Mouse (Mus musculus) forebrain, postnatal 0 days (tissue): ENCODE results near the gene Sirt5. TPM values are rescaled to one million over a fixed set of nuclear protein-coding genes. Genes with fewer than 3 reads are reported as not detected.

ENCODE experiments used
- ATAC-seq: fragments of 200-750 bp; cut with Nextera tagmentation; 2 replicates; pipeline ENCODE4 v1.8.0; 2017; ENCODE audit warnings: mild to moderate bottlenecking, moderate library complexity
- DNase-seq: peaks from one replicate; pipeline ENCODE4 v3.0.0-alpha.2; 2015
- H3K27ac ChIP-seq: fragments of 300-500 bp; sonication (generic); 2 replicates; pipeline ENCODE4 v1.5.1; 2014; ENCODE audit warnings: low read depth, mild to moderate bottlenecking, antibody characterized with exemption, low read length, moderate library complexity, mixed read lengths
- H3K27me3 ChIP-seq: fragments of 300-500 bp; sonication (generic); 2 replicates; pipeline ENCODE4 v1.6.1; 2014; ENCODE audit warnings: mild to moderate bottlenecking, low read length, mixed read lengths; ENCODE audit not compliant: insufficient read depth
- H3K36me3 ChIP-seq: fragments of 300-500 bp; sonication (generic); 2 replicates; pipeline ENCODE4 v1.6.1; 2014; ENCODE audit warnings: mild to moderate bottlenecking, moderate library complexity; ENCODE audit not compliant: insufficient read depth
- H3K4me1 ChIP-seq: fragments of 300-500 bp; sonication (generic); 2 replicates; pipeline ENCODE4 v1.6.1; 2014; ENCODE audit warnings: antibody characterized with exemption; ENCODE audit not compliant: insufficient read depth
- H3K4me2 ChIP-seq: fragments of 300-500 bp; sonication (generic); 2 replicates; pipeline ENCODE4 v1.6.1; 2014; ENCODE audit warnings: low read depth, mild to moderate bottlenecking, moderate library complexity
- H3K4me3 ChIP-seq: fragments of 300-500 bp; sonication (generic); 2 replicates; pipeline ENCODE4 v1.5.1; 2014; ENCODE audit warnings: low read depth, low read length, mixed read lengths
- H3K9ac ChIP-seq: fragments of 300-500 bp; sonication (generic); 2 replicates; pipeline ENCODE4 v1.6.1; 2014; ENCODE audit warnings: mild to moderate bottlenecking
- H3K9me3 ChIP-seq: fragments of 300-500 bp; sonication (generic); 2 replicates; pipeline ENCODE4 v1.6.1; 2016; ENCODE audit warnings: low read length
- CTCF ChIP-seq: sonication (generic); IDR thresholded peaks from 2 replicates; pipeline ENCODE4 v1.5.1; 2016; ENCODE audit warnings: antibody characterized with exemption, control low read depth, low read depth
- WGBS: fragments of 180-500 bp; shearing (Covaris S2); extraction: QIAGEN DNeasy Blood & Tissue Kit; methylation state at CpG from one replicate; pipeline ENCODE4 v1.1.7; 2014; 5-methylcytosine and 5-hydroxymethylcytosine counted together
- polyA plus RNA-seq: library from polyadenylated mRNA; unstranded; fragments of >200 nt; fragmentation: Nextera tagmentation; extraction: Ambion mirVana; gene quantifications from 2 replicates; pipeline ENCODE4 v1.2.1, GENCODE M21; 2015
- total RNA-seq: library from RNA; depleted of rRNA; stranded (reverse); fragments of >200 nt; gene quantifications from 2 replicates; pipeline ENCODE4 v1.2.3, GENCODE M21; 2014; rRNA removed

The Sirt5 gene
- total RNA-seq (22.7 and 22.8 TPM in 2 replicates), polyA plus RNA-seq (26.8 and 29.0 TPM in 2 replicates)

DNA sequence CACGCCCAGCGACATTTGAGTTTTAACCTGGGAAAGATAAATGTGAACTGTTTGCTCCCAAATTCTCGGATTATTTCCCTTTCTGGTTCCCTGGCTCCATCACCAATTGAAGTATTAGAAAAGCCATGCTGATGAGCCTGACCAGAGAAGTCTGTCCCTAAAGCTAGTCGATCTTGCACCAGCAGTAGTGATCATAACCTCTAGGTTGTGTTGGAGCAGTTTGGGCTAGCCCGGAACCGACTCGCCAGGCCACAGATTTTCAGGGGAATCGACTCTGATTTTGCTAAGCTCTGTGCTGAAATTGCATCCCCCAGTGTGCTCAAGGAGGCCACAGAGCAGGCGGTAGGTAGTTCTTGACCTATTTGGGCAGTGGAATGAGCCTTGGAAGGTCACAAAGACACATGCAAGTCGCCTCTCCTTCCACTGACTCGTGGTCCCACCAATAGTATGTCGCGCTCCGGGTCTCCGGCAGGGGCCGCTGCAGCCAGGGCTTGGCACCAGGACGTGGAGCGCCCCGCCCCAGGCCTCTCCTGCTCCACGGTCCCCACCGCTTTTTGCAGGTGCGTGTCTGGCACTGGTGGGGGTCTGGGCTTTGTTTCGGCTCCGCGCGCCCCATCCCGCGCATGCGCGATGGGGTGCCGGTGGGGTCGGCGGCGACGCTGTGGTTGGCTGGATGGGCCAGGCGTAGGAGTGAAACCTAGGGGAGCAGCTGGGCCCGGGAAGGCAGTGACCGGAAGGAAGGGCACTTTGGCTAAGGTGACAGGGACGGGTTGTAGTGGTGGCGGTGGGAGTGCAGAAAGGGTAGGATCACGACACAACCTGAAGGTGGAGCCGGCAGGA is at the start of gene Sirt5:
Sirt5 (plus strand) TSS at position 512 of the 840 bp plus-strand sequence.
- Histone ChIP-seq H3K9ac (peak within 1 kb of the TSS; percentile 76), H3K4me2 (peak within 1 kb of the TSS; percentile 84), H3K9me3 (no peaks in the 10 kb centered on the region), H3K4me3 (peak within 1 kb of the TSS; percentile 65), H3K36me3 (no peaks in the 10 kb centered on the region), H3K4me1 (peaks cover 6% of the 10 kb centered on the region), H3K27ac (peak within 1 kb of the TSS; percentile 77), H3K27me3 (no peaks in the 10 kb centered on the region)
- ATAC-seq (peak; percentile 98), DNase-seq (peak; percentile 93)
- 18% methylated on average over 42 of the region's 42 CpGs for WGBS
- TF ChIP-seq CTCF: peak; percentile 86

DNA sequence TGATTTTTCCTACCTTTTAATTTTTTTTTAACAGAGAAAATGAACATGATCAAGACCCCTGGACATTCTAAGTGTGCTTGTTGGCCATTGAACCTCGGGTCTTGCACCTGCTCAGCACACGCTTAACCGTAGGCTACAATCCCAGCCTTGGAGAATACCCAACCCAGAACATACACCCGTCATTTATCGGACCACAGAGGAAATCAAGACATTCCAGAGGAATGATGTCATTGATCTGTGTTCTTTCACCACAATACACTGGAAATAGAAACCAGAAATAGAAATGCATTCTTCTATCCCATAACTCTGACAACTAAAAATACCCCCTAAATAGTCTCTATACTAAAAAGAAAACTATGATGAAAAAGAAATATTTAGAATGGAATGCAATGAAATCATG is 47.9 kb upstream of the Sirt5 start:
- WGBS: 51% methylated on average over 5 of the region's 5 CpGs
- H3K4me1 ChIP-seq: no peaks in the 10 kb centered on the region
- no peak for ATAC-seq

DNA sequence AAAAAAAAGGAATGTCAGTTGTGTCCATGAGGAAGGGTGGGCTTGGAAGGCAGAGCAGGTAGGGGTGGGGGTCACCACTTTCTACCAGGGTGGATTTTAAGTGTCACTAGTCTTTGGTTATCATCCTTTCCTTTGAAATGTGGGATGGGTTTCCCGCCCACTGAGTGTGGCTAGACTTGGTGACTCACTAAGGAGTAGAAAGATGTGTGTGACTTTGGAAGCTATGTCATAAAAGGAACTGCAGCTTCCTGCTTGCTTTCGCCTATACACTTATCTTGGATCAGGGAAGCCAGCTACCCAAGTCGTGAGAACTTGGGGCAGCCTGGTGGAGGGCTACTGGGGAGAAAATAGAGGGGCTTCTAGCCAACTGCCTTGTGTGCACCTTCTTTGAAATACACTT is 45.9 kb upstream of the Sirt5 start:
- Histone ChIP-seq H3K36me3 (no peaks in the 10 kb centered on the region), H3K27me3 (no peaks in the 10 kb centered on the region), H3K4me3 (no peak overlapping the region), H3K9me3 (no peaks in the 10 kb centered on the region), H3K4me2 (no peak overlapping the region), H3K27ac (no peak overlapping the region), H3K4me1 (no peaks in the 10 kb centered on the region), H3K9ac (no peak overlapping the region)
- DNase-seq: no peak
- no peak for TF ChIP-seq CTCF
- WGBS: 88% methylated on average over 3 of the region's 3 CpGs
- ATAC-seq: no peak

More for the DNA sequence above, 47.9 kb upstream of the Sirt5 start:
- Histone ChIP-seq H3K4me2 (no peak overlapping the region), H3K4me3 (no peak overlapping the region), H3K27ac (no peak overlapping the region), H3K9ac (no peak overlapping the region), H3K9me3 (no peaks in the 10 kb centered on the region), H3K36me3 (no peaks in the 10 kb centered on the region), H3K27me3 (no peaks in the 10 kb centered on the region)
- no peak for DNase-seq
- no peak for TF ChIP-seq CTCF

- H3K9ac ChIP-seq: no peak overlapping the region
- H3K27ac ChIP-seq: no peak overlapping the region
- peak; percentile 6; the same call in 1 of the 2 replicates for TF ChIP-seq CTCF
- WGBS: 70% methylated on average over 2 of the region's 2 CpGs
- no peak overlapping the region for H3K4me3 ChIP-seq
- no peaks in the 10 kb centered on the region for H3K27me3 ChIP-seq
- DNase-seq (no peak), ATAC-seq (no peak)
- H3K4me1 ChIP-seq: no peaks in the 10 kb centered on the region
- H3K9me3 ChIP-seq: no peaks in the 10 kb centered on the region
- H3K4me2 ChIP-seq: no peak overlapping the region
- no peaks in the 10 kb centered on the region for H3K36me3 ChIP-seq
Observed at GRCm38 (mm10) chr13:43321492-43321891, 43.8 kb upstream of the Sirt5 start.

DNA sequence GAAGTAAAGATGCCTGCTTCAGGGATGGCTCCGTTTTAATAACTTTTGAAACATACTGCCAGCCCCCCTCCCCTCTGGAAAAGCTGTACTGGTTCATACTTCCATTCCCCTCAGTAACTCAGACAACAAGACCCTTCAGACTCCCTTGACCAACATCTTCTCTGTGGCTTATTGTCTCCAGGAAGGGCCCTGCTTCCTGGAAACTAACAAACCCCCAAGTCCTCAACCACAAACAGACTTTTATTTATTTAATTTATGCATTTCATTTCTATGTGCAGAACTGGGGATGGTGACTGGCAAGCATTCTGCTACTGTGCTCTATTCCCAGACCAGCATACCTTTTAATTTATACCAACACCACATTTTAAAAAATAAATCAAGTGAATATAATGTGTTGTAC is 39.9 kb upstream of the Sirt5 start:
- H3K27me3 ChIP-seq: no peaks in the 10 kb centered on the region
- H3K27ac ChIP-seq: no peak overlapping the region
- 82% methylated on average over 1 of the region's 1 CpGs for WGBS
- no peak overlapping the region for H3K9ac ChIP-seq
- no peak overlapping the region for H3K4me2 ChIP-seq
- no peak for DNase-seq
- H3K36me3 ChIP-seq: no peaks in the 10 kb centered on the region
- H3K9me3 ChIP-seq: no peaks in the 10 kb centered on the region
- no peak for TF ChIP-seq CTCF
- no peaks in the 10 kb centered on the region for H3K4me1 ChIP-seq
- H3K4me3 ChIP-seq: no peak overlapping the region
- no peak for ATAC-seq

GRCm38 (mm10) chr13:43331721-43332444 is 33.4 kb upstream of the Sirt5 start:
- Histone ChIP-seq H3K4me1 (no peaks in the 10 kb centered on the region), H3K9me3 (no peaks in the 10 kb centered on the region), H3K27ac (no peak overlapping the region), H3K36me3 (no peaks in the 10 kb centered on the region), H3K27me3 (no peaks in the 10 kb centered on the region), H3K4me2 (no peak overlapping the region), H3K4me3 (no peak overlapping the region), H3K9ac (no peak overlapping the region)
- TF ChIP-seq CTCF: no peak
- WGBS: 70% methylated on average over 11 of the region's 11 CpGs
- ATAC-seq (no peak), DNase-seq (no peak)

DNA sequence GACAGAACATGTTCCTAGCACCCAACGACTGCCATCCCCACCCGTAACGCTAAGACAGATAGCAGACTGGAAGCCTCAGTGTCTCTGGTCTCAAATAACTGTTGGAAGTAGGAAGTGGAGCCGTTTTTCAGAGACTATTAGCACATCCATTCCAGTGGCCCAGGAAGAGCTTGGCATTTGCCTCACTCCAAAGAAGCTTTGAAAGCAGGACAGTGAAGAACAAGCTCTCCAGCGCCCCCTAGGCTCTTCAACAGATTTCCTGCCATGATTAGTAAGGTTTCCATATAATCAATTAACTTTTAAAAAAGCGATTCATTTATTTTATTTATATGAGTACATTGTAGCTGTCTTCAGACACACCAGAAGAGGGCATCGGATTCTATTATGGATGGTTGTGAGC is 32.7 kb upstream of the Sirt5 start:
- 39% methylated on average over 7 of the region's 7 CpGs for WGBS
- no peak for ATAC-seq
- H3K9ac ChIP-seq: no peak overlapping the region

More for the DNA sequence above, 32.7 kb upstream of the Sirt5 start:
- Histone ChIP-seq H3K4me3 (no peak overlapping the region), H3K27ac (no peak overlapping the region), H3K36me3 (no peaks in the 10 kb centered on the region), H3K9me3 (no peaks in the 10 kb centered on the region), H3K27me3 (no peaks in the 10 kb centered on the region), H3K4me1 (no peaks in the 10 kb centered on the region), H3K4me2 (no peak overlapping the region)
- DNase-seq: no peak
- TF ChIP-seq CTCF: peak; percentile 11; the same call in 1 of the 2 replicates
